Mouse (Mus musculus): ENCODE data around the gene Espn.

Gene Espn

DNA sequence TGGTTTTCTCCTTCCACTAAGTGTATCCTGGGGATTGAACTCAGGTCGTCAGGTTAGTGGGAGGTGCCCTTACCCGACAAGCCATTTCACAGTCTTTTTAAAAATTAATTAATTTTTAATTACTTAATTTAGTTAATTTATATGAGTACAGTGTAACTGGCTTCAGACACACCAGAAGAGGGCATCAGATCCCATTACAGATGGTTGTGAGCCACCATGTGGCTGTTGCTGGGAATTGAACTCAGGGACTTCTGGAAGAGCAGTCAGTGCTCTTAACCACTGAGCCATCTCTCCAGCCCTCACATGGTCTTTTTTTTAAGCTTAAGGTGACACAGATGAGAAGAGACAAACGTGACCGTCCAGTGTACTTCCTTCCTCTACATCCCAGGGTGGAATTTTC, 2.8 kb upstream of the Espn start:
- in situ Hi-C loops (cut with MboI, MseI), result loop anchor here (25.0 kb wide), 2 partner anchors 282 to 1982 kb away; partner anchors contain the start of genes Trp73 (in 1 of the 2) and Wrap73 (in 1 of the 2)

DNA sequence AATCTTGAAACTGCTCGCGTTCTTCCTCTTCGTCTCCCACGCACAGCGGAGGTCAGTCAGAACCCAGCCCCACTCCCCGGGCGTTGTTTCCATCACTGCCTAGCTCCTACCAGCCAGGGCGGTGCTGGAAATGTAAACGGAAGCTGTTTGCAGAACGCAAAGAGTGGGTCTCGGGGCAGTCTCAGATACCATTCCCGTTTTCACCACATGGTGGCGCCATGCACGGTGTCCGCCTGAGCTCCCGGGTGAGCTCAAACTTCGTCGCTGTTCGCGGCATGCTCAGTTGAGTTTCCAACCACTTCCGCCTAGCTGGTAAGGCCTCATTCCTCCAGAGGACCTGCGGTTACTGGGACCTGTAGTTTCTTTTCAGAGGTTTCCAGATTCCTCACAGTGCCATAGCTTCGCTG, 1.6 kb upstream of the Espn start:
- in situ Hi-C loops (cut with MboI, MseI), result loop anchor here (25.0 kb wide), 2 partner anchors 284 to 1984 kb away; partner anchors contain the start of genes Trp73 (in 1 of the 2) and Wrap73 (in 1 of the 2)

DNA sequence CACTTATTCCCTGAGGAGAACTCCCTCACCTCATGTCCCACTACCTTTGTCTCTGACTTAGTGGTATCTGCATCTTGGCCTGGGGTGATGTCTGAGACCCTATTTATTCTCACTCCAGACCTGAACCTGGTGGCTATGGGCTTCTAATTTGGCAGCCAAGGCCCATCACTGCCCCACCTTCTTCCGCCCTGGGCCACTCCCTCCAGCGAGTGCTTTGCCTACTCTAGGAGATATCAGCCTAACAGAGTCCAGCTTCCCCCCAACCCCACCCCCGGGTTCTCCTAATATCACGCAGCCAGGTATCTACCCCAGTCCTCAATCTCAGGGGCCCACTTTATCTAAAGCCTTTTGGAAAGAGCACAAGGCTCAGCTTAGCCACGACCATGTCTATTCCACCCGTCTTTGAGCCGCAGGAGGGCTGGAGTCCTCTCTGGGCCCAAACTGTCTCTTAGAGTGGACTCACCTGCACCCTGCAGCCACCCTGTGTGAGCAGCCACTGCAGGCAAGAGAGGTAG, 663 bp downstream of the Espn start:
- in situ Hi-C loops (cut with MboI, MseI), result loop anchor here (25.0 kb wide), 2 partner anchors 286 to 1986 kb away; partner anchors contain the start of genes Trp73 (in 1 of the 2) and Wrap73 (in 1 of the 2)

DNA sequence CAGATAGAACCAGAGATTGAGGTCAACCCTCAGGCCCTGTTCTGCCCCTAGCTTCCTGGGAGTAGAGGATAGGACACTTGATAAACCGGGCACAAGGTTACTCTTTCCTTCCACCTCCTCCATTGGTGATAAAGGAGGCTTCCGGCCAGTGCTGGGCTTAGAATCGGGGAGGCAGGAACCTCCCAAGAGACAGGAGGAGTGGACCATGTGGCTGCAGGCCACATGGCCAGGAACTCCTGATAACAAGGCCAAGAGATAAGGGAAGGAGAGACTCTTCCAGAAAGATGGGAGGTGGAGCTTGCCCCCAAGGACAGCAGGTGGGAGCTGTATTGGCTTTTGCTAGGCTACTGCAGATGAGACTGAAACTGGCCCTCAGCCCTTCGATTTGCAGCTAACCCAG, 1.6 kb downstream of the Espn start:
- in situ Hi-C loops (cut with MboI, MseI), result loop anchor here (25.0 kb wide), 2 partner anchors 287 to 1987 kb away; partner anchors contain the start of genes Trp73 (in 1 of the 2) and Wrap73 (in 1 of the 2)

DNA sequence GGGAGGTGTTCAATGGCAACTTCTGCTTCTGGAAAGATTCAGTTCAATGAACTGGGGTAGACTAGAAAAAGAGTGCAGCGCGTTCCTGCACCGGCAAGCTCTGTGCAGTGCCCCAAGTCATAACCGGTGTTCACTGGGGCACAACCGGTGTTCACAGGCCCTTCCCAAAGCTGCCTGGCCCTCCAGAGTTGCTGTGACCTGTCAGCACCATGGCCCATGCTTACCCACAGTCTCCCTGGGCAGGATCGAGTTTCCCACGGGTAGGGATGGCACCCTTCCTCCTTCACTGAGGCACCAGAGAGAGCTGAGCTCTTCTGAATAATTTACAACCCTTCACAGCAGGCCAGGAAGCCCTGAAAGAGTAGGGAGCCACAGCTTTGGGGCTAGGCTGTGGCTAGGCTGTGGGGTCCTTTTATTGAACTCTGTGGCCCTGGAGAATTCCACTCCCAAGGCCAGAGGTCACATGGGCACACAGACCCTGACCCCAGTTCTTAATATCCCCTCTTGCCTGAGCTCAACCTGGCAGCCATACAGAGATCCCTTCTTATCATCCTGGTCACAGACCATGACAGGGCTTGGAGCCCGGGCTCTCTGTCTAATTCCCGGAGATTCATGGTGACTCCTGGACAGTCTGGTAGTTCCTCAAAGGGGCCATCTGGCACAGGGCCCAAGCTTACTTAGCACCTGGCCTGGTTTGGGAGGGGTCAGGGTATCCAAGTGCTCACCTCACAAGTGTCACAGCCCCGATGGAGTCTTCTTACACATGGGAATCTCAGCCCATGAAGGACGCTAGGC, 5.9 kb downstream of the Espn start:
- in situ Hi-C loops (cut with MboI, MseI), result no loop called here

DNA sequence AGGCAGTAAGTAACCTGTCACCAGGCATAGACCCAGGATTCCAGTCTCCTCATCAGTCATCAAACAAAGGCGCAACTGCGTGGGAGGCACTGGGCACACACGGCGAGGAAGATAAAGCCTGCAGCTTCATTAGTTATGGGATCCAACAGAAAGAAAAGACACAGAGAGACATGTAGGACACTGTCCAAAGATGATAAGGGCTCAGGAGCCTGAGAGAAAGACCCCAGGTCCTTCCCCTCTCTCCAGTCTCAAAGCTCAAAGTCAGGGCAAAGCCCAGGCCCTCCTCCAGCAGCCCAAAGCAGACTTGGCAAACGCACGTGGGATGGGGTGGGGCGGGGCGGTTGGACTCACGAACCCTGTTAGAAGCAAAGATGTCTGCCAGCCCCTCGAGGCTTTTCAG, 6.7 kb downstream of the Espn start:
- in situ Hi-C loops (cut with MboI, MseI), result no loop called here

DNA sequence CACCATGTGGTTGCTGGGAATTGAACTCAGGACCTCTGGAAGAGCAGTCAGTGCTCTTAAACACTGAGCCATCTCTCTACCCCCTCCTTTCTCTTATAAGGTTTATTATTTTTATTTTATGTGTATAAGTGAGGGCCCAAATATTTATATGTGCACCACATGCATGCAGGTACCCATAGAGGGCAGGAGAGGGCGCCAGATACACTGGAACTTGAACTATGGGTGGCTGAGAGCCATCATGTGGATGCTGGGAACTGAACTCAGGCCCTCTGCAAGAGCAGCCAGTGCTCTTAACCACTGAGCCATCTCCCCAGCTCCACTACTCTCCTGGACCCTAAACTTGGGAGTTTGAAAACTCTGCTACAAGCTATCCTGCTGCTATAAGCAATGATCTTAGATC, 8.5 kb downstream of the Espn start:
- in situ Hi-C loops (cut with MboI, MseI), result no loop called here

DNA sequence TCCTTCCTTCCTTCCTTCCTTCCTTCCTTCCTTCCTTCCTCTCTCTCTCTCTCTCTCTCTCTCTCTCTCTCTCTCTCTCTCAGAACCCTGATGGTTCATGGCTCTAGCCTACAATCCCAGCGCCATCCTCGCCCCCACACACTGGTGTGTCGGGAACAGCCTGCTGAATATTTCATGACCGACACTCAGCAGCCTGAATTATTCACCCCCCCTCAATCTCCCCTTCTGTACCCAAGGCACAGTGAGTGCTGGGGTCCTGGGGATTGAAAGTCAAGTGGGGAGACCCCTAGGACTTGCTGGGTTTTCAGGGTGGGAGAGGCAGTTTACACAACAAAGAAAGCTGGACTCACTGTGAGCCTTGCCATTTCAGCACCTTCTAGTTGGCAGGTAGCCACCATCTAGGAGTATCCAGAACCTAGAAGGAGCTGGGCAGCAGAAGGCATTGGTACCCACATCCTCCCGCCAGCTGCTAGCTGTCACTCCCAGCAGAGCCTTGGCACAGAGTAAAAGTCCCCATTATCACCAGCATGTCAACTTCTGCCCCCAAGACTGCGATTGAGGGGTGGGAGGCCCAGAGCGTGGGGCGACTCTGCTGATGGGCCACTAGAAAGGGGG, 10.5 kb downstream of the Espn start:
- in situ Hi-C loops (cut with MboI, MseI), result no loop called here

DNA sequence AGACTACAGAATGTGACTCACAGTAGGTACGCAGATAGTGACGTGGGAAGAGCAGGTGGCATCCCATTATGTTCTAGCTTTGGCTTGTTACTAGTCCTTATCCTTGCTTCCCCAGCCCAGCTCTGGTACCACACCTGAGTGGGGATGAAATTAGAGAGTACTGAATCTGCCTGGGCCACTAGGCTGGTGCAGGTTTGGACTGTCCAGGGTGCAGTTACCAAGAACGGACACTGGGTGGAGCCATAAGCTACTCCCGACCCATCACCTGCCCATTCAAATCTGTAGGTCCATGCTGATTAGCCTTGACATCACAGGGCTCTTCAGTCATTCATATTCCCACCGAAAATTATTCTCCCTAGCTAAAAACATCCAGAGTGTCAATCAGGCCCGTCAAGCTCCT, 11.7 kb downstream of the Espn start:
- in situ Hi-C loops (cut with MboI, MseI), result no loop called here

DNA sequence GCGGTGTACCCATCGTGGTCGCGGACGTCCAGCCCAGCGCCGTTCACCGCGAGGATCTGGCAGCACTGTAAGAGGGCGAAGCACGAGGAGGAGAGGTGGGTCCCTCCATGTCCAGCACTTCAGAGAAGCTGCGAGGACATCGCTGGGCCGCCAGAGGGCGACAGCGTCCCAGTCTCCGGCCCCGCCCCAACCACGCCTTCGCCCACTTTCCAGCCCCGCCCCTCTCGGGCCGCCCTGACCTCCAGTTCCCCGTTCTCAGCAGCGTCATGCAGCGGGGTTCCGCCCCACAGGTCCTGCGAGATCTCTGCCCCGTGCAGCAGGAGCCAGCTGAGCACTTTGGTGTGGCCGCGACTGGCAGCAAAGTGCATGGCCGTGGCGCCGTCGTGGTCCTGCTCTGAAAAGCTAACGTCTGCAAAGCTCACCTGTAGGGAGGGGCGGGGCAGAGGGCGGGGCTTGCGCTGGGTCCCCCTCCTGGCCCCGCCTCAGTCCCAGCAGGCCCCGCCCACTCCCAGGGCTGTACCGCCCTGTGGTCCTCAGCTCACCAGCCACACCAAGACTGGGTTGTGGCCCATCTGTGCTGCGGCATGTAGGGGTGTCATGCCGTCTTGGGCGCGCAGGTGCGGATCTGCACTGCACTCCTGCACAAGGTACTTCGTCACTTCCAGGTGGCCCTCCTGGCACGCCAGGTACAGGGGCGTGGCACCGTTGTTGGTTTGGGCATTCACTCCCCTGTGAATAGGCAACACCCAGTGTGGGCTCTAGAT, 13.5 kb downstream of the Espn start:
- in situ Hi-C loops (cut with MboI, MseI), result no loop called here

DNA sequence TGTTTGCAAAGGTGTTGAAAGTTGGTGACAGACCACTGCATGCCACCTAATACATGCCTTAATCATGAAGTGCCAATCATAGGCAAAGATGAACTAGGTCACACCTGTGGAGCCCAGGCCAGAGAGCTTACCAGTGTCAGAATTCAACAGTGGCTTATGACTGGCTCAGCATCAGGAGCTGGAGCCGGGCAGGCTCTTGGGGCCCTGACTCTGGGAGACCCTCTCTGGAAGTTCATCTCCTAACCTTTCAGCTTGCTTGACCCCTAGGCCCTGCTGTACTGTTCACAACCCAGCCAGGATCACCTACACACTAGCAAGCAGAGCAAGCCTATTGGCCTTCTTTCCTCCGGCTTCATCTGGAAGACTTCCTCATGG, 15.3 kb downstream of the Espn start:
- in situ Hi-C loops (cut with MboI, MseI), result no loop called here

DNA sequence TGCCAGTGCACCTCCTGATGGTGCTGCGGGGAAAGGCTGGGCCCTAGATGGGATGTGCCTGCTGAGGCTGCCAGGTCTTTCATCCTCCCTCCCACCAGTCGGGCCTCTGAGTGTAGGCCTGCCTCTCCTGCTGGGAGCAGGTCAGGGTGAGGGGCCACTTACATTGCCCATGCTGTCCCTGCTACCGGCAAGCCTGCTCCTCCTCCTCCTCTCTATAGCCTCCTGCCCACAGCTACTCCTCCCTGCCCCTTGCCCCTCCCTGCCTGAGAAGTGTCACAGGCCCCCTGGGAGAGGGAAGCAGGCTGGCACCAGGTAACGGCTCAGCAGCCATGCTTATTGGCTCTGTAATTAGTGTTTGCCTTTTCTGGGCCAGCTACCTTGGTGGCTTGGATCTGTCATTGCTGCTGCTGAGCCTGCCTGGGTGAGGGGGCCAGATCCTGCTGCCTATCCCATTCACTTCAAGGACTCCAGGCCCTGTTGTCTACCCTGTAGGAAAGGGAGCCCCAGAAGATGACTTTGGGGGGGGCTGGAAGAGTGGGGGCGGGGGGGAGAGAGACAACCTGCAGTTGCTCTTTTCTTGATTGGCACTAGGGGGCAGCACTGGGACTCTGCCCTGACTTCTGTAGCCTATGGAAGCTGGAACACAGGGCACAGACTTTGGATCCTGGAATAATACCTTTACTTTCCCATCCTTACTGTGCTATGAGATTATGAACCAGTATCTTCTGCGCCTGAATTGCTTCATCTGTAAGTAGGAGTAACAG, 15.9 kb downstream of the Espn start:
- in situ Hi-C loops (cut with MboI, MseI), result no loop called here

DNA sequence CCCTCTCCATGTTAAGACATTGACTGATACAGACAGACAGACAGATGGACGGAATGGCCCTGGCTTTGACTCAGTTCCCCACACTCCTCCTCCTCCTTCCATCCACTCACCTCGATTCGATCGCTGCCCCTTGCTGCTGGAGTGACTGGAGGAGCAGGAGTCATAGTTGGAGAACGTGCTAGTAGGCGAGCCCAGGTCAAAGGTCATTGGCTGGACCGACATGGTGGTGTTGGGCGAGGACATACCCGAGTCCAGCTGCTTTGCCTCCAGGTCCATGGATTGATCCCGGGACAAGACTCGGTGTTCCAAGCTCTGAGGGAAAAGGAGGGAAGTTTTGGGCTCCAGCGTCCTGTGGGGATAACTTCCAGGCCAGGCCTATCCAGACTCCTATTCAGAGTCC, 16.8 kb downstream of the Espn start:
- in situ Hi-C loops (cut with MboI, MseI), result no loop called here

DNA sequence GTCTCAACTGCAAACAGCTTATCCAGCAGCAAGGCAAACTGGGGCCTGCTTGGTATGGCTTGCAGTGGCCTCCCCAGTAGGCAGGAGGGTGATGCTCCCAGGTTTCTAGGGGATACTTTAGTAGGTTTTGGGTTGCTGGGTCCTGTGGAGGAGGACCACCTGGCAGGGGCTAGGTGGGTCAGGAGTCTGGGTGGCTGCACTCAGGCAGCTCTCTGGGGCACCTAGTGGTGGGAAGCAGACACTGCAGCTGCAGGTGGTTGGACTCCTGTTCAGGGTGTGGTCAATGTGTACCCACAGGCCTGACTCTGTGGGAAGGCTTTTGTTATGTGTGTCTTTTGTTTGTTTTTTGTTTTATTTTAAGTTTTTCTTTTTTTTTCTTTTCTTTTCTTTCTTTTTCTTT, 17.7 kb downstream of the Espn start:
- in situ Hi-C loops (cut with MboI, MseI), result no loop called here

DNA sequence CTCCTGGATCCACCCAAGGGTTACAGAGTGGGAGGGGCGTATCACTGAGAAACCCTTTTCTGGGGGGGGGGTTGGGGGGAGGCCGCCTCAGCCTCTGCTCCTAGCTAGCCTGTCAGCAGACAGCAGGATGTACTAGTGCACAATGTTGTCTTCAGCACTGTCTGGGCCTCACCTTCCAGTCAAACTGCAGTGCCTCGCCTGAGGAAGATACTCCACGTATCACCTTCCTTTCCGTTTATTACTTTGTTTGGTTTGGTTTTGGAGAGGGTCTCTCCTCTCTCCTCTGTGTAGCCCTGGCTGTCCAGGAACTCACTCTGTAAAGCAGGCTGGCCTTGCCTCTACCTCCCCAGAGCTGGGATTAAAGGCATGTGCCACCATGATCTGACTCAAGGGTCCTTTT, 19.0 kb downstream of the Espn start:
- in situ Hi-C loops (cut with MboI, MseI), result no loop called here

DNA sequence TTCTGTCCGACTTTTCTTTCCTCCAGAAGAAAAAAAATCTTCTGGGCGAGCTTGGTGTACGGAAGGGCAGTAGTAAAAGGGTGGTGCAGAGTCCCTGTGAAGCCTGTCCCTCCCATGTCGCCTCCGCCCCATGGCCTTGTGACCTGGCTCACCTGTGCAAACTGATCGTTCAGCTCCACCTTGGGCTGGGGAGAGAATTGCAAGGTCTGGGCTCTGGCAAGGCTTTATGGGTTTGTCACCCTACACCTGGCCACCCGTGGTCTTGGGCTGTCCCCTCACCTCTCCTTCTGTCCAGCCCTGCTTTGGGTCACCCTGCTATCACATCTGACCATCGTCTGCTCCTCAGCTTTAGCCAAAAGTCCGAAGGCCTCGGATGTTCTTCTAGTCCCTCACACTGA, 19.4 kb downstream of the Espn start:
- in situ Hi-C loops (cut with MboI, MseI), result no loop called here

DNA sequence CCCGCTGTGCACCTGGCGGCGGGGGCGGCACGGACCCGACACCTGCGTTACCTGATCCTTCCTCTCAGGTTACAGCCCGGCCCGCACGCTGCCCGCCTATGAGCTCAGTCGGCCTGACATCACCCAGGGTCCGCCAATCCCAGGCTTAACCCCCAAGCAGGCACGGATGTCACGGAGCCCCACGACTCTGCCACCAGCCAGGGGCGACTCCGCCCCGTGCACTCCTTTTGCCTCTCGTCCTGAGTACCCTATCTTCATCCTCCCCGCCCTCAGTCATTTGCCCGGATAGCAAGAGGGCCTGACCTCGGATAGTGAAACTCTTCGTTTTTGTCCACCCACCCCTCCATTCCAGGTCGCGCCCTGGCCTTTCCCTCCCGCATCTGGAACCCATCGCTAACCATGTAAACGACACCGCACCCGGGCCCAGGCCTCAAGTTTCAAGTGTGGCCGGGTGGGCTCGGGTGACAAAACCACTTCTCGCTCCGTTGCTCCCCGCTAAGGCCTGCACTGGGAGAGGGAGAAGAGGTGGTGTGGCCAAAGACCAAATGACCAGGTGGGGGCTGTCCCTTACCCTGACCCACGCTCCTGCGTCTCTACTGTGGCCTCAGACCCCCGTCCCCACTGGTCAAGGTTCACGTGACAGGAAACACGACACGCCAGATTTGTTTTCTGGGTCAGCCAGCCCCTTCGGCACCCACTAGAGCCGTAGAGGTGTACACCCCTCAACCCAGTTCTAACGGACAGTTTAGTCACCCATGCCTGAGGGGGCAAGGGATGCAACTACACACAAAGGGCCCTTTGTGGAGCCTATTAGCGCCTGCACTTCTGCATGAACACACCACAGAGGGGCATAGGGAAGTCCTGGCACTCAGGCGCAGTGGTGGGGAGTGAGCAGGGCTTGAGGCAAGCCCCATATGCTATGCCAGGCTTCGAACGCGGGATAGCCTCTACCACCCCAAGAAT, 20.1 kb downstream of the Espn start:
- in situ Hi-C loops (cut with MboI, MseI), result no loop called here

DNA sequence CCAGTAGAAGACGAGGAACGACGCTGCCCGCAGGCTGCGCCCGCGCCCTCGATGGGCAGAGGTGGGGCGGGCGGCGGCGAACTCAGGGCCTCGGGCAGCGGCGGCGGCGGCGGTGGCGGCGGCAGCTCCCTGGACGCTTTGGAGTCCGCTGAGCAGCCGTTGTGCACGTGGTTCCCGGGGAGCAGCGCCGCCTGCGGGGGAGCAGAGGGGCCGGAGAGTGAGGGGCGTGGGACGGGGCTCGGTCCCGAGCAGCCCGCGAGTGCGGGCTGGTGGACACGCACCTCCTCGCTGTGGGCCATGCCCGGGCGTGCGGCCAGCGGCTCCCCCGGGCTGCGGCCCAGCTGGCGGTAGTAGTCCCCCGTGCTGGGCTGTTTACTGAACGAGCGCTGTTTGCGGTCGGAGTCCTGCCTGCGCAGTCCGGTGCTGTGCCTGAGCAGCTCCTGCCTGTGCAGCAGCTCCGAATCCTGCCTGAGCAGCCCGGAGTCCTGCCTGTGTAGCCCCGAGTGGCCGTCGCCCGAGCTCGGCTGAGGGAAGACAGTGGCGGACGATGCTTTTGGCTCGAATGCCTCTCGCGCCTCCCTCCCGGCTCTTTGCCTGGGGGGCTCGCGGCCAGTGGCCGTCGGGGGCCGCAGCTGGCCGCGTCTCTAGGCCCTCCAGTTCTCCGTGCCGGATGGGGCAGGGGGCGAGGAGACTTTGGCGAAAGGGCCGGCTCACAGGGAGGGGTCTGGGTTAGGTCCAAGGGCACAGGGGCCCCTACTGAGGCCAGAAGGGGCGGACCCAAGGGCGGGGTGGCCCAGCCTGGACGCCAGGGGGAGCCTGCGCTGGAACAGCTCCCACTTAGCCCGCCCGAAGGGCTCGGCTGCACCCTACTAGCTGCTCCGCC, 21.2 kb downstream of the Espn start:
- in situ Hi-C loops (cut with MboI, MseI), result no loop called here

DNA sequence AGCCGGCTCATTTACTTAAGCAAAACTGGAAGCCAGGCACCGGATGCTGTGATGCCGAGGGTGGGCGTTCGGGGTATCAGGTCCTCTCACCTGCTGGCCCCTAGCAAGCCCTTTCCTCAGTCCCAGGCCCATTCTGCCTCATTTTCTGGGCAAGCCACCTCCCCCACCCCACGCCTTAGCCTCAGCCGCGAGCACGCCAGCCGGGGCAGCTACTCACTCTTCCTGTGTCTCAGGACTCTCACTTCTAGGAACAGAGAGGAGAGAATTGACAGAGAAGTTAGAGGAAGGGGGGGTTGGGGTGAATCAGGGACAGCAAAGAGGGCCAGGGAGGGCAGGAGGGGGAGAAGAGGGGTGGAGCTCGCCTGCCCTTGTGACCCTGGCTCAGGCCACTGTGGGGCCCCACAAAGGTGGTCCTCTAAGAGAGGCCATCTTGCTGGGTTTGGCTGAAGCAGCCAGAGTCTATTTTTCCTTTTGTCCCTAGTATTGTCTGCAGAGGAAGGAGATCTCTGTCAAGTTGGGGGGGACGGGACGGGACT, 22.7 kb downstream of the Espn start:
- in situ Hi-C loops (cut with MboI, MseI), result no loop called here
